Mouse (Mus musculus) forebrain, embryonic 15.5 days (tissue): Measurements from ENCODE around the gene Olfr699. TPM values are rescaled to one million over a fixed set of nuclear protein-coding genes. Genes with fewer than 3 reads are reported as not detected.
"Not testable (repeated sequence)": the region's sequence is repeated elsewhere in the genome, so short reads cannot be mapped to it uniquely, and the experiment has no call there.

ENCODE experiments used
- ATAC-seq: fragments of 200-750 bp; cut with Nextera tagmentation; replicated peaks from 2 replicates; pipeline ENCODE4 v1.8.0; 2017; ENCODE audit warnings: mild to moderate bottlenecking, moderate TSS enrichment, moderate library complexity
- H3K27ac ChIP-seq: fragments of 300-500 bp; sonication (generic); replicated peaks from 2 replicates; pipeline ENCODE4 v1.5.1; 2015; ENCODE audit warnings: mild to moderate bottlenecking, inconsistent platforms
- H3K27me3 ChIP-seq: fragments of 300-500 bp; sonication (generic); 2 replicates; pipeline ENCODE4 v1.6.1; 2015; ENCODE audit warnings: inconsistent platforms
- H3K36me3 ChIP-seq: fragments of 300-500 bp; sonication (generic); 2 replicates; pipeline ENCODE4 v1.6.1; 2015; ENCODE audit warnings: mild to moderate bottlenecking, inconsistent platforms
- H3K4me1 ChIP-seq: fragments of 300-500 bp; sonication (generic); 2 replicates; pipeline ENCODE4 v1.6.1; 2015; ENCODE audit warnings: inconsistent platforms
- H3K4me2 ChIP-seq: fragments of 300-500 bp; sonication (generic); replicated peaks from 2 replicates; pipeline ENCODE4 v1.6.1; 2015; ENCODE audit warnings: mild to moderate bottlenecking, inconsistent platforms
- H3K4me3 ChIP-seq: fragments of 300-500 bp; sonication (generic); 2 replicates; pipeline ENCODE4 v1.5.1; 2015; ENCODE audit warnings: mild to moderate bottlenecking, inconsistent platforms
- H3K9ac ChIP-seq: fragments of 300-500 bp; sonication (generic); replicated peaks from 2 replicates; pipeline ENCODE4 v1.6.1; 2015; ENCODE audit warnings: mild to moderate bottlenecking, inconsistent platforms
- H3K9me3 ChIP-seq: fragments of 300-500 bp; sonication (generic); 2 replicates; pipeline ENCODE4 v1.6.1; 2016; ENCODE audit warnings: inconsistent platforms
- whole genome bisulfite sequencing: fragments of 180-500 bp; shearing (Covaris S2); methylation state at CpG from one replicate; pipeline ENCODE4 v1.1.7; 2015; ENCODE audit warnings: mixed read lengths; 5-methylcytosine and 5-hydroxymethylcytosine counted together
- polyA plus RNA-seq: library from polyadenylated mRNA; unstranded; fragments of >200 nt; fragmentation: Nextera tagmentation; extraction: Ambion mirVana; gene quantifications from 2 replicates; pipeline ENCODE4 v1.2.1, GENCODE M21; 2015

Olfr699 gene
- polyA plus RNA-seq = not detected in 2 replicates

DNA sequence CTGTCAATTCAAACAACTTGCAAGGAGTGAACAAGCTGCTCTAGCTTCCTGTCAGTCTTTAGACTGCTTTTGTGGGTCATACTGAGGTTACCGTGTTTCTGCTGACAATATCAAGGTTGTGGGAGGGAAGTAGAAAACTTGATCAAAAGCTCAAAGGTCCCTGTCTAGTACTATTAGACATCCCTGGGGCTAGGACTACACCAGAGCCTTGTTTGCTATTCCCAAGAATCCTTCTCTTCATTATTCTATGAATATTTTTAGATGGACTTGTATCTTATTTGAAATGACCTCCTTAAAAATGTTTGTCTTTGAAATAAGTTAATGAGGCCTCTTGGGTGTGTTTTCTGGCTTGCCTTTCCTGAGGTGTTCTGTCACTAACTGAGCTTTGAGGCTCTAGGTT is at the start of gene Olfr699:
Gene Olfr699, minus strand, starts transcription at position 101 of the 400 bp plus-strand sequence.
- no peaks in the 10 kb centered on the region for H3K36me3 ChIP-seq
- WGBS = 98% methylated on average over 1 of the region's 1 CpGs
- no peak for ATAC-seq
- no peak within 1 kb of the TSS for H3K4me2 ChIP-seq
- H3K27me3 ChIP-seq = no peaks in the 10 kb centered on the region
- H3K9ac ChIP-seq = no peak within 1 kb of the TSS
- H3K4me1 ChIP-seq = no peaks in the 10 kb centered on the region
- H3K4me3 ChIP-seq = no peak within 1 kb of the TSS
- H3K27ac ChIP-seq = no peak within 1 kb of the TSS
- H3K9me3 ChIP-seq = no peaks in the 10 kb centered on the region

DNA sequence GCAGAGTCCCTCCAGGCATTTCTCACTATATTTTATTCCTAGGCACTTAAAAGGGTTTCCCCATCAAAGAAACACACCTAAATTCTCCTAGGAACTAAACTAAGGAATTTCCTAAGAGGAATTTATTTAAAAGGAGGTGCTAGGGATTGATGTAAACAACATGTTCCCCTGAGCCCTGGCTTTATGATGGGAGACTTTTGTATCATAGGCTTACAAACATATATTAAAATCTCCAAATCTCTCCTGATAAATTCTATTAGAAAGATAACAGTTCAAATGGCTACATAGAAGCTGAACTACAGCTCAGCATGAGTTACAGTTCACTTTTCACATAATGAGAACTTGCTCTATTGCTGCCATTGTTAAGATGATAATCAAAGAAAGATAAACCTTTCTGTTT is 40.8 kb upstream of the Olfr699 start, which contains the start of gene Olfr702:
Gene Olfr702, minus strand, starts transcription at position 101 of the 400 bp plus-strand sequence.
- ATAC-seq = no peak
- Histone ChIP-seq H3K4me1 (no peaks in the 10 kb centered on the region), H3K4me2 (no peak within 1 kb of the TSS), H3K9me3 (no peaks in the 10 kb centered on the region), H3K36me3 (no peaks in the 10 kb centered on the region), H3K27ac (no peak within 1 kb of the TSS), H3K9ac (no peak within 1 kb of the TSS), H3K4me3 (no peak within 1 kb of the TSS), H3K27me3 (no peaks in the 10 kb centered on the region)

DNA sequence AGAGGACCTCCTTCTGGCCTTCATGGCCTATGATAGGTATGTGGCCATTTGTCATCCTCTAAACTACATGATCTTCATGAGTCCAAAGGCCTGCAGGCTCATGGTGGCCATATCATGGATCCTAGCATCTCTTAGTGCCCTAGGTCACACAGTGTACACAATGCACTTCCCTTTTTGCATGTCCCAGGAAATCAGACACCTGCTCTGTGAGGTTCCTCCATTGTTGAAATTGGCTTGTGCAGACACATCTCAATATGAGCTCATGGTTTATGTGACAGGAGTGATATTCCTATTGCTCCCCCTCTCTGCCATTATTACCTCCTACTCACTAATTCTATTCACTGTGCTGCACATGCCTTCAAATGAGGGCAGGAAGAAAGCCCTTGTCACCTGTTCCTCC is 25.4 kb upstream of the Olfr699 start:
- no peak overlapping the region for H3K9ac ChIP-seq
- no peaks in the 10 kb centered on the region for H3K4me1 ChIP-seq
- ATAC-seq = no peak
- H3K27me3 ChIP-seq = no peaks in the 10 kb centered on the region
- H3K9me3 ChIP-seq = no peaks in the 10 kb centered on the region
- H3K4me2 ChIP-seq = no peak overlapping the region
- H3K27ac ChIP-seq = no peak overlapping the region
- no peak overlapping the region for H3K4me3 ChIP-seq
- H3K36me3 ChIP-seq = no peaks in the 10 kb centered on the region

DNA sequence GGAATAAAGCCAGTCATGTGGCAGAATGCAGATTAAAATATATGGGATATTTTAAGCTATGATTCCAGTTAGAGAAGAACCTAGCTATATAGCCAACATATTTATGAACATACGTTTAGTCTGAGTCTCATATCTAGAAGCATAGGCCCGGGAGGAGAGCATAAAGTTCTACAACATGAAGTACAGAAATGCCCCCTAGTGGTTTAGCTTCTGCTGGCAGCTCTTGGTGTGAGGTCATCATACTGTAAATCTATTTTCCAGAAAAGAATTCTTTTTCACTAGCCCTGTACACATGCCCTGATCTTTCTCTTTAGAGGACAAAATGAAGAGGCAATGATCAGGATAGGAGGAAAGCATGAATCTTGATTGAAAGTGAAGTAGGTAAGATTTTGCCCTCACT is 22.8 kb upstream of the Olfr699 start:
- Histone ChIP-seq H3K4me3 (no peak overlapping the region), H3K4me2 (no peak overlapping the region), H3K36me3 (no peaks in the 10 kb centered on the region), H3K9ac (no peak overlapping the region), H3K4me1 (no peaks in the 10 kb centered on the region), H3K27me3 (no peaks in the 10 kb centered on the region), H3K9me3 (no peaks in the 10 kb centered on the region), H3K27ac (no peak overlapping the region)
- no peak for ATAC-seq
- 67% methylated on average over 2 of the region's 2 CpGs for WGBS

DNA sequence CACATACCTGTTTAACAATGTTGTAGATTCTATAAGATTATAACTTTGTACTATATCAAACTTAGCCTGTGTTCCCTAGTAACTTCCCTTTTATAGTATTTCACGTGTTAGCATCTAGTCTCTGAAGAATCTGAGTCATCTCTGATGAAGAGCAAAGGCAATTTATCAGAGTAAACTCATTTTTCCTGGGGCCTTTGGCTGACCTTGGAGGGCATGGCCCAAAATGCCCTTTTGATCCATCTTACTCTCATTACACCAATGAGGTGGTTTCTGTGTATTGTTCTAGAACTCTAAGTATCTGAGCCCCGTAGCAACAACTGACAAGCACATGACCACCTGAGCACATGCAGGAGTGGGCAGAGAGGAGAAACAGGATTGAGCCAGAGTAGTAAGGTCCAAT is 20.8 kb upstream of the Olfr699 start, which contains the start of gene Olfr701:
Gene Olfr701, plus strand, starts transcription at position 301 of the 400 bp plus-strand sequence.
- 66% methylated on average over 2 of the region's 2 CpGs for WGBS

DNA sequence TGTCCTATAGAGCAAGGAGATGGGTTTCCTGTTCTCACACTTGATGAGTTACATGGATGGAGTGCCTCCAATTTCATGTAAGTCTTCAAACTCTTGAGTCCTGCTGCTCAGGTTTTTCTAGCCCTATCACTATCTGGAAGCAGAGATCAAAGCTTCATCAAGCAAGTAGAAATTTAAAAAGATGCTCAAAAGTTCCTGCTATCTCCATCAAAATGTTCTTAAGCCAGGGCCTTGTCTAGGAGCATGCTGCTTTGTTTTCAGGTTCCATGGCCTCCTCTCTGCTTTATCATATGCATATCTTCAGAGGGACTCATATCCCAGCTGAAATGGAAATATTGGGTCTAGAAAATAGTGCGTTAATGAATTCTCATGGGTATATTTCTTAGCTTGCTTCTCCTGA is 15.7 kb upstream of the Olfr699 start, which contains the start of gene Olfr700:
Gene Olfr700, minus strand, starts transcription at position 101 of the 400 bp plus-strand sequence.
- H3K9ac ChIP-seq = no peak within 1 kb of the TSS
- no peak within 1 kb of the TSS for H3K4me2 ChIP-seq
- H3K36me3 ChIP-seq = no peaks in the 10 kb centered on the region
- H3K4me1 ChIP-seq = no peaks in the 10 kb centered on the region
- no peak within 1 kb of the TSS for H3K27ac ChIP-seq
- no peak for ATAC-seq
- 92% methylated on average over 1 of the region's 1 CpGs for WGBS
- H3K27me3 ChIP-seq = no peaks in the 10 kb centered on the region
- no peaks in the 10 kb centered on the region for H3K9me3 ChIP-seq
- no peak within 1 kb of the TSS for H3K4me3 ChIP-seq

More for the DNA sequence above, 20.8 kb upstream of the Olfr699 start, which contains the start of gene Olfr701:
- no peak within 1 kb of the TSS for H3K4me2 ChIP-seq
- H3K4me1 ChIP-seq = no peaks in the 10 kb centered on the region
- H3K27me3 ChIP-seq = no peaks in the 10 kb centered on the region
- no peak within 1 kb of the TSS for H3K4me3 ChIP-seq
- no peak within 1 kb of the TSS for H3K9ac ChIP-seq
- H3K27ac ChIP-seq = no peak within 1 kb of the TSS
- H3K36me3 ChIP-seq = no peaks in the 10 kb centered on the region
- ATAC-seq = no peak
- H3K9me3 ChIP-seq = no peaks in the 10 kb centered on the region

DNA sequence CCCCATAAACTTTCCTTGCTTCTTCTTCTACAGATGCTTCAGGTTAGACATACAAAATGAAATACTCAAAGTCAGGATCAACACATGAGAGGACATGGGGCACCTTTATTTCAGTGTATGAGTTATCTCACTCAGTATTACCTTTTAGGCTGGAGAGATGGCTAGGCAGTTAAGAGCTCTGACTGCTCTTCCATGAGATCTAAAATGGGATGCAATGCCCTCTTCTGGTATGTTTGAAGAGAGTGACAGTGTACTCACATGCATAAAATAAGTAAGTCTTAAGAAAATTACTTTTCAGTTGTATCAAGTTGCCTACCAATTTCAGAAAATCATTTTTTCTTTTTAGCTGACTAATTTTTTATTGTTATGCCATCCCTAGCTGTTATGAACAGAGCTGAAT is 4.7 kb downstream of the Olfr699 start:
- H3K9me3 ChIP-seq = no peaks in the 10 kb centered on the region
- no peaks in the 10 kb centered on the region for H3K27me3 ChIP-seq
- no peaks in the 10 kb centered on the region for H3K4me1 ChIP-seq
- no peak overlapping the region for H3K4me3 ChIP-seq
- H3K4me2 ChIP-seq = no peak overlapping the region
- no peak overlapping the region for H3K9ac ChIP-seq
- ATAC-seq = no peak
- H3K27ac ChIP-seq = no peak overlapping the region
- no peaks in the 10 kb centered on the region for H3K36me3 ChIP-seq

DNA sequence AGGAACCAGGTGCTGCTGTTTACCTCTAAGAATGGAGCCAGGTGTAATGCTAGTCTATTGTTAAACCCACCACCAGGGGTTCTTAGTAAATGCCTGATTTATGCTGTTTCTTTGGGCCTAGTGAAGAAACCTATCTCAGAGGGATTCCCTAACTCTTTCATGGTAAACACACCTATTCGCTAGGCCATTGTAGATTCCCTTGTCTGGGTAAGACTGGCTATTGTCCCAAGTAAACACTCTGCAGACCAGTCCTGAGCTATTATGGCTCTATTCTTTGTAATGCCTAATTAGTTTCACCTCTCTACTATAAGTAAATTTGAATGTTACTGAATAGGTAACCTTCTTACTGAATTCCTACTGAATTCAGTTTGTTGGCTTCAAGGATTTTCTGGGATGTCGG is 32.0 kb downstream of the Olfr699 start:
- H3K27ac ChIP-seq, H3K4me3 ChIP-seq, ATAC-seq, H3K36me3 ChIP-seq, H3K4me2 ChIP-seq, H3K9ac ChIP-seq, H3K9me3 ChIP-seq, H3K27me3 ChIP-seq, H3K4me1 ChIP-seq: not testable (repeated sequence)
- WGBS = 88% methylated on average over 2 of the region's 2 CpGs

DNA sequence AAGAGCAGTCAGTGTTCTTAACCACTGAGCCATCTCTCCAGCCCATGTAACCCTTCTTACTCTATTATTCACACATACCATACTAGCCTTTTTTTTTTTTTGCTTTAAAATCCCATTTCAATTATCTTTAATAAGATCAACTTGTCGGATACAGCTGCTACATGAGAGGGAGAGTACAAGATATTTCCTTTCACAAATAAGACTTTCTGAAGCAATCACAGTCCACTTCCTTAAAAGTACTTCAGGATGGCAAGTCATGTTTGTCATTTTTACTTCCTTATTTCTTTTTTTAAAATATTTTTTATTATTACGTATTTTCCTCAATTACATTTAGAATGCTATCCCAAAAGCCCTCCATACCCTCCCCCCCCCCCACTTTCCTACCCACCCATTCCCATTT is 34.2 kb downstream of the Olfr699 start:
- Histone ChIP-seq H3K9me3 (no peaks in the 10 kb centered on the region), H3K27me3 (no peaks in the 10 kb centered on the region), H3K4me1 (no peaks in the 10 kb centered on the region), H3K4me3 (no peak overlapping the region), H3K27ac (no peak overlapping the region), H3K9ac (no peak overlapping the region), H3K4me2 (no peak overlapping the region), H3K36me3 (no peaks in the 10 kb centered on the region)
- 91% methylated on average over 2 of the region's 2 CpGs for WGBS
- no peak for ATAC-seq

DNA sequence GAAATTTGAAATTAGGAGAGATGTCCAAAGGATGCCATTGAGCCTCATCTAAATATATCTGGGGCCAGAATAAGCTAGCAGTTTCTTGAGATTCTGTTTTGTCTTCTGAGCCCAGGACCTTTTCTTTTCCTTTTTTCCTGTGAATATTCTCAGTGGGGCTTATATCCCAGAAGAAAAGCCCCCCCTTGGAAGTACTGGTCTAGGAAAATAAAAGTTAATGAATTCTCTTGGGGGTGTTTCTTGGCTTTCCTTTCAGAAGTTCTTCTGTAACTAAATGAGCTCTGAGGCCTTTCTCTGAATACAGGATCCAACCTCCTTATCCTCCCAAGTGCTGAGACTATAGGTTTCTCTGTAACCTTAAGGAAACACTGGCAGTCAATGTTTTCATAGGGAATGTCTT is 37.7 kb downstream of the Olfr699 start, which contains the start of gene Olfr698:
Gene Olfr698, minus strand, starts transcription at position 101 of the 400 bp plus-strand sequence.
- Histone ChIP-seq H3K9me3 (no peaks in the 10 kb centered on the region), H3K27ac (no peak within 1 kb of the TSS), H3K9ac (no peak within 1 kb of the TSS), H3K27me3 (no peaks in the 10 kb centered on the region), H3K4me1 (no peaks in the 10 kb centered on the region), H3K4me2 (no peak within 1 kb of the TSS), H3K36me3 (no peaks in the 10 kb centered on the region), H3K4me3 (no peak within 1 kb of the TSS)
- no peak for ATAC-seq

DNA sequence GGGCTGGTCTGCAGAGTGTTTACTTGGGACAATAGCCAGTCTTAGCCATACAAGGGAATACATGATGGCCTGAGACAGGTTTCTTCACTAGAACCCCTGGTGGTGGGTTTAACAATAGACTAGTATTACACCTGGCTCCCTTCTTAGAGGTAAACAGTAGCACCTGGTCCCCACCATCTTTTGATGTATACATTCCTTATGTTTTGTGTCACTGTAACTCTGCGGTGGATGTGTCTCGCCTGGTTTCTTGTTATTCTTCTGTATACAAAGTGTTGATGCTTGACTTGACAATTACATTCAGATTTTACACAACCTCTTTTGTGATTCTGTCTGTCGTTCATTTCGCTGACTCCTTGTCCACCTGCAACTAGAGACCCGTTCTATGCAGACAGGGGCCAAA is 47.2 kb downstream of the Olfr699 start:
- no peak overlapping the region for H3K9ac ChIP-seq
- no peaks in the 10 kb centered on the region for H3K36me3 ChIP-seq
- H3K27me3 ChIP-seq = no peaks in the 10 kb centered on the region
- no peaks in the 10 kb centered on the region; the same call in 1 of the 2 replicates for H3K9me3 ChIP-seq
- 93% methylated on average over 5 of the region's 5 CpGs for WGBS
- no peak overlapping the region for H3K4me2 ChIP-seq
- H3K4me1 ChIP-seq = no peaks in the 10 kb centered on the region
- H3K4me3 ChIP-seq = no peak overlapping the region
- no peak for ATAC-seq
- H3K27ac ChIP-seq = no peak overlapping the region

DNA sequence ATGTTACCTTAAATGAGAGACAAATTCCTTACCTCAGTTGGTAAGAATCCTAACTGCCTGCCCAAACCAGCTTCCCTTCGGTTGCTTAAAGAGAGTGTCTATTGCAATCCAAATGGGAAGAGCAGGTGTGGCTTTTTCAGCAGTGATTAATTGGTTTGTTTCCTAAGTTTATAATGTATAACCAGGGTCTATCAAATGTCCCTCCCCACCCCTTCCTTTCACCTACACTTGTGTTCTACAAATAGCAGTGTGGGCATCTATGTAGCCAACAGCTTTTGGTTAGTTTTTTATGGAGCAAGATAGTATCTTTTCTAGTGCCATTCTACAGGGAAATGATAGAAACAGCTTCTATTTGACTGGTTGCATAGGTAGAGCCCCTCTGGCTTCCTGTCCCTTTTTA is 50.7 kb downstream of the Olfr699 start, which contains the start of gene Olfr697:
Gene Olfr697, minus strand, starts transcription at position 101 of the 400 bp plus-strand sequence.
- H3K9me3 ChIP-seq = no peaks in the 10 kb centered on the region
- 84% methylated on average over 1 of the region's 1 CpGs for WGBS

More for the DNA sequence above, 50.7 kb downstream of the Olfr699 start, which contains the start of gene Olfr697:
- Histone ChIP-seq H3K4me1 (no peaks in the 10 kb centered on the region), H3K9ac (no peak within 1 kb of the TSS), H3K4me2 (no peak within 1 kb of the TSS), H3K27ac (no peak within 1 kb of the TSS), H3K4me3 (no peak within 1 kb of the TSS), H3K36me3 (no peaks in the 10 kb centered on the region), H3K27me3 (no peaks in the 10 kb centered on the region)
- ATAC-seq = no peak
